Mouse (Mus musculus): ENCODE results near the gene Timm10. TPM values are rescaled to one million over a fixed set of nuclear protein-coding genes. Genes with fewer than 3 reads are reported as not detected.
A peak's percentile ranks its signal among the peaks of the same experiment; 100 is the strongest.

Gene Timm10
- total RNA-seq, 2 experiments from 2014 or later = 45.0 to 48.7 TPM

- DNase-seq = no peak
Observed at GRCm38 (mm10) chr2:84819861-84820260, 6.9 kb upstream of the Timm10 start.

DNA sequence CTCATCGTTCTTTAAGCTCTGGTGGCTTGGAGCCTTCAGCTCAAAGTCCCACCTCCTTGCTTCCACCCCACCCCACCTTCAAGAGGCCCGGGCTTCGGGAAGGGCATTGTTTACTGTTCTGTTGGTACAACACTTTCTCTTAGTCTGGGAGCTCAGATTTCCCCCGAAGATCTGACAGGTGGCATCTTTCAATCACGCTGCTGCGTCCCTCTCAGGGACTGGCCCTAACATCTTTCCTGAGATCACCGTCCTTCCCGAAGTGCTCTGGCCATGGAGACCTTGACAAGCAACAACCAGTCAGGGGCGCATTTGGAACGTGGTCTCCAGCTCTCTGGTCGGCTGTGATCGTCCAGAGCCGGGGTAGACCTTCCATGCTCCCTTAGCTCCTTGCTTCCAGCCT is 4.2 kb upstream of the Timm10 start, which contains the start of gene Smtnl1:
Gene Smtnl1 (minus strand): TSS at position 101 of the 400 bp plus-strand sequence.
- DNase-seq = no peak

DNA sequence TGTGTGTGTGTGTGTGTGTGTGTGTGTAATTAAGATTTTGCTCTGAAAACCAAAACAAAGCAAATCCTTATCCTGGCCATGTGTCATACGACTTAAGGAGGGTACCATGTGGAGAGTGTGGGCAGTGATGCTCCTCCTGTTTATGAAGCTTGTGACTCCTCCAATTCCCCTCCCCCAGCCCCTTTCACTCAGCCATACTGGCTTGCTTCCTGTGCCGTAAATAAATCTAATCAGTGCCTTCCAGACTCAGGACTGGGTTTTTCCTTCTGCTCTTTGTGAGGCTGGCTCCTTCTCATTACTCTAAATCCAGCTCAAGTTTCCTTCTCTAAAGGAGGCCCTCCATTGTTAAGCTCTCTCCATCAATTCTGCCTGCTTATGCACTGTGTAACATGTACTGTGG is 3.6 kb upstream of the Timm10 start:
- DNase-seq = no peak

GRCm38 (mm10) chr2:84827283-84827920 is 605 bp downstream of the Timm10 start:
- DNase-seq = no peak

- peak; percentile 78 to 85 for DNase-seq
Observed at GRCm38 (mm10) chr2:84831666-84832391, 5.0 kb downstream of the Timm10 start.

DNA sequence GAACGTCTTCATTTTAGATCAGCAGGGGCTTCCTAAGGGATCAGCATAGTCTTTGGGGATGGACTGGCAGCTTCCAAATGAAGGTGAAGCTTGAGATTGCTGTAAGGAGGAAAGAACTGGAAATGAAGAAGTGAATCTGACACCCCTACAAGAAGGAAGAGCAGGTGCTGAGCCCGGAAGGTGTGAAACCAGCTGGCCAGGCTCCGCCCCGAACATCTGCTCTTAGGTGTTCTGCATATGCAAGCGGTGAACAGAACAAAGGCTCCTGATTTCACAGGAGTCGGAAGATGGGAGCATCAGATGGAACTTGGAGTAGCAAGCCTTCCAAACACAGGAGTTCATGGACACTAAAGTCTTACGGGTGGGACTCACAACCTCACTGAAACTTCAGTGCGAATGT is 10.3 kb downstream of the Timm10 start:
- no peak for DNase-seq

DNA sequence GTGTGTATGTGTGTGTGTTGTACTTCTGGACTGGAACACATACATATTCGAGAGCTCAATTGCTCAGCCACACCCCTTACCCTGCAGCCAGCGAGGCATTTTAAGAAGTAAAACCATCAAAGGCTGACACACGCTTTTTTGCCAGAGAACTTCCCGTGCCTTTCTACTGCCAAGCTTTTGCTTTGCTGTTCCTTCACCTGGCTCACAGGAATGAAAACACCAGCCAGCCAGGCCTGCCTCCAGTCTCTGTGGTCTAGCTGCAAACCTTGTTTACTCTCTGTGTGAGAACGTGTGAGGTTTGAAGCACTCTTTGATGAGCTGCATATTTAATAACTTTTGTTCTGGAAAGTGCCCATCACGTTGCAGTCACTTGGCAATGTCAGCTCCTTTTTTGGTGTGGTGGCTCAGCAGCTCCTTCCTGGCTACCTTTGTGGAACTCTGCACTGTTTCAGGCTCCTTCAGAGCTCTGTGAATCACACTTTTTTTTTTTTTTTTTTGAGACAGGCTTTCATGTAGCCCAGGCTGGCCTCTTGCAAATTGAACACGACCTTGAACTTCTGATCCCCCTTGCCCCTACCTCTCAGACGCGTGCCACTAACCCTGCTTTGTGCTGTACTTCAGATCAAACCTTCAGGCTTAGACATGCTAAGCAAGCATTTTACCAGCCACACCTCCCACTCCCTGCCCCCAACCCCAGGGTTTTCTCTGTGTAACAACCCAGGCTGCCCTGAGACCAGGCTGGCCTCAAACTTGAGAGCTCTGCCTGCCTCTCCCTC is 11.2 kb downstream of the Timm10 start:
- DNase-seq = no peak

- DNase-seq = no peak
Observed at GRCm38 (mm10) chr2:84838593-84838949, 11.8 kb downstream of the Timm10 start, which contains the start of gene Slc43a1. Gene Slc43a1, plus strand, starts transcription at chr2:84838850.

- DNase-seq = no peak
Observed at GRCm38 (mm10) chr2:84838993-84839980, 12.5 kb downstream of the Timm10 start.

DNA sequence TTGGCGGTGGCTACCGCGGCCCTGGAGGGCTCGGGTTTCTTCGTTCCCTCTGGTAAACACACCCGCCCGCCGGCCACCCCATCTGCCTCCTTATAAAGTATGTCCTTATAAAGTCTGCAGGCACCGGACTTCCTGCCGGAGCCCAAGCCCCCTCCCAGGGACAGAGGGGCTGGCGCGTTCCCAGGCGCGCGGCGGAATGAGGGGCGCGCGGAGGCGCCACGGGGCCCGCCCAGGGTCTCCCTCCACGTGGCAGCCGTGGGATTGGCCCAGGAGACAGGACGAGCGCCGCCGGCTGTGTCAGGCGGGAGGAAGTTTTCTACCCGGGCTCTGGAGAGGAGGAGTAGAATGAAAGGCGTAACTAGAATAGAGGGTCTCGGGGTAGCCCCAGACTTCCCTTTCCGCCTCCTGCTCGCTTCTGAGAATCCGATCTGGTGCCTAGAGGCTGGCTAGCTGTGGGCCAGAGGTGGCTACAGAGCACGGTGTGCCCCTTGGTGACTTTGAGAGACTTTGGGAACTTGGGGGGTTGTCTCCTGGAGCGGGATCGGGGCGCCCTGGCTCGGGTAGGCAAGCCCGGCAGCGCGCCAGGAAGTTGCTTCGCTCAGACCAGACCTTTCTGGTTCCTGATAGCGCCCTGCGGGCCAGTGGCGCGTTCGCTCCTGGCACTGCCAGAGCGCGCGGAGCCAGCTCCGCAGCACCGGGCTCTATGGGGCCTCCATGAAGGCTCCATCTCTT is 13.4 kb downstream of the Timm10 start:
- DNase-seq = peak in 1 of 2 experiments; percentile 34

- DNase-seq = no peak
Observed at GRCm38 (mm10) chr2:84840748-84841563, 14.2 kb downstream of the Timm10 start.

GRCm38 (mm10) chr2:84841905-84842304 is 15.1 kb downstream of the Timm10 start:
- no peak for DNase-seq

DNA sequence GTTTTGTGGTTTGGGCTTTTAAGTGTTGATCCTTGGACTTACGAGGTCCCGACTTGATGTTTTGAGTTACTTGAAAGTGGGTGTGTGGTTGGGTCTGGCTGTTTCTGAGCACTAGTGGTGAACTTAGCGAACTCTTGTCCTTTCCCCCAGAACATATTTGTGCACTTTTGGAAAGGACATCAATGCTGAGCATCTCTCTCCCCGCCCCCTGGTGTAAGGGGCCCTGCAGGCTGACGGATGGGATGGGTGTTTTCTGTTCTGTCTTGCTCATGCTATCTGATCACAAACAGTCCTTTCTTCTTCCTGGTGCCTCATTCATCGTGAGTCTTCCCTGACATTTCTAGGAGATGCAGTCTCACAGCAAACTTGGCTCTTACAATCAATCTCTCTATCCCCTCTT is 16.9 kb downstream of the Timm10 start:
- no peak for DNase-seq

DNA sequence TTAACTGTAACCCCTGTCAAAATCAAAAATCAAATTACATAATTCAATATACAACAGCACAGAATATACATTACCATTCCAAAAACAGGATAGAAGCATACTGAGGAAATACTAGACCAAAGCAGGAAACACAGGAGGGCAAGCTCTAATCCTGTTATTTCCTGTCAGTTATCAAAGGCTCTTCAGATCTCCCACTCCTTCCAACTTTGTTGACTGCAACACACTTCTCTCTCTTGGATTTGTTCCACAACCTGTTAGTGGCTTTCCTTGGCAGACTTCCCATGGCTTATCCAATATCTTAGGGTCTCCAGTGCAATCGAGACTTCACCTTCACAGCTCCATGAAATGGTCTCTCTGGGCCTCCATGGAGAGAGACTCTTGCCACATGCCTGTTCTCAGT is 18.4 kb downstream of the Timm10 start:
- DNase-seq = no peak

- DNase-seq = no peak
Observed at GRCm38 (mm10) chr2:84850407-84851129, 23.8 kb downstream of the Timm10 start.

GRCm38 (mm10) chr2:84851130-84852040 is 24.6 kb downstream of the Timm10 start:
- DNase-seq = no peak

- DNase-seq = no peak
Observed at GRCm38 (mm10) chr2:84855732-84856131, 28.9 kb downstream of the Timm10 start.

DNA sequence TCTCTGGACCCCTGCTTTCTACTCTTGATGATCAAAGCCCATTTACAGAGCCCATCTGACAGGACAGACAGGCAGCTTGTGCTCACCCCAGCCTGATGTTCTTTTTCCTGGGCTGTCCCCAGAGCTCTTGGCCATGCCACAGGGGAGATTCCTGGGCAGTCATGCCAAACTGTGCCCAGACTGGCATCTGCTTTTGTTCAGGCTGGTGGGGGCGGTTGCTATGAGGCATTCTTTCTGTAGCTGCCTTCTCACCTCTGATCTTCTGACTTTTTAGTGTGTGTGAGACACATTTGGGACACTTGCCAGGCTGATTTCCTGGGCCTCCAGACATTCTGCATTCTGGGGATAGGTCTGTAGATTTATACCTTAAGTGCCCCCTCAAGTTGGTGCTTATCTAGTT is 31.8 kb downstream of the Timm10 start:
- no peak for DNase-seq

All from layer of hippocampus, postnatal 36 days (tissue).